Mouse (Mus musculus) brain, embryonic 14.5 days (tissue): ENCODE data around the gene Usp43.

Experiments
- CTCF ChIP-seq: fragments of 200-500 bp; IDR thresholded peaks from 2 replicates; pipeline ENCODE4 v1.5.1; 2012; ENCODE audit warnings: inconsistent platforms, mild to moderate bottlenecking, moderate library complexity, borderline replicate concordance; ENCODE audit not compliant: insufficient read depth, insufficient read length; ENCODE audit errors: extremely low read depth
- POLR2A ChIP-seq: fragments of 200-500 bp; IDR thresholded peaks from 2 replicates; pipeline ENCODE4 v1.6.1; 2012; ENCODE audit warnings: mild to moderate bottlenecking, inconsistent platforms, borderline replicate concordance; ENCODE audit not compliant: poor library complexity, insufficient read depth, insufficient read length, severe bottlenecking; ENCODE audit errors: extremely low read depth

- TF ChIP-seq POLR2A (no peak), CTCF (no peak)
These were observed 2.4 kb downstream of the Usp43 start for GRCm38 (mm10) chr11:67919593-67919992.
